Mouse (Mus musculus): Measurements from ENCODE around the gene Nceh1. TPM values are rescaled to one million over a fixed set of nuclear protein-coding genes. Genes with fewer than 3 reads are reported as not detected.
A peak's percentile ranks its signal among the peaks of the same experiment; 100 is the strongest.

Gene Nceh1
- 2.9 and 3.1 TPM in 2 replicates for polyA plus RNA-seq (2014; fragmentation: Nextera tagmentation; extraction: Ambion mirVana)

DNA sequence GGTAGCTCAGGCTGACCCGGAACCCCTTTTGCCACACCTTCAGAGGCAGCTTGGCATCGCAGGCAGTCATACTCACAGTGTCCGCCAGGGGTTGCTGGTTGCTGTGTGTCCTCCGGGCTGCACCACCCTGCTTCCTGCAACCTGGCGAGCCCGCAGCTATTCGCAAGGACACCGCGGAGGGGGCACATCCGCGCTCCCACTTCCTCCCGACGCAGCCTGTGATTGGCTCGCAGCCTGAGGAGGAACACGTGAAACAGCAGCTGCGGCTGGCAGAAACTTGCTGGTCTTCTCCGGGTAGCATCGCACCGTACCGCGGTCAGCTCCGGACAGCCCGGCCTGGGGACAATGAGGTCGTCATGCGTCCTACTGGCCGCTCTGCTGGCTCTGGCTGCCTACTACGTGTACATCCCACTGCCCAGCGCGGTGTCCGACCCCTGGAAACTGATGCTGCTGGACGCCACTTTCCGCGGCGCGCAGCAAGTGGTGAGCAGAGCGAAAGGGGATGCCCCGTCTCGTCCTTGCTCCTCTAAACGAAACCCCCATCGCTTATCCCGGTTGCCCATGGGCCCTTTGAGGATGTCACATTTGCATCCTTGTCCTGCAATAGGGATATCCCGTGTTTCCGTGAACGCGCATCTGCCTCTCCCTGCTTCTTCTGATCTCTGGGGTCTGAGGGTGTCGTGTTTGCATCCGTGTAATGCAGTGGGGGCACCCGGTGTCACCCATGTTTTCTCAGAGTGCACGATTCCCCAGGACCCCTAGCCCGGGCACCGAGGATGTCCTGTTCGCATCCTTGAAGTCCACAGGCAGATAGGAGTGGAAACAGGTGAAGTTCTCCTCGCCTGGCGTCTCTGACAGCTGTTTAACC is at the start of gene Nceh1:
TSS of gene Nceh1 (plus strand) at position 233 of the 868 bp plus-strand sequence.
- H3K36me3 ChIP-seq (ENCODE audit: control insufficient read depth, insufficient read depth, low read length): no peaks in the 10 kb centered on the region
- peak within 1 kb of the TSS; percentile 66 for H3K4me3 ChIP-seq (ENCODE audit: low read depth, low read length)
- H3K9ac ChIP-seq (ENCODE audit: low read length): peak within 1 kb of the TSS; percentile 53
- H3K9me3 ChIP-seq (ENCODE audit: control insufficient read depth, low read length): no peaks in the 10 kb centered on the region
- no peak within 1 kb of the TSS for H3K27ac ChIP-seq (replicated peaks; ENCODE audit: low read depth, low read length)
- peak; percentile 97 for ATAC-seq (ENCODE audit: insufficient number of reproducible peaks, low FRiP score, low TSS enrichment, low read depth)
- H3K27me3 ChIP-seq (ENCODE audit: control insufficient read depth, insufficient read depth, low read length): no peaks in the 10 kb centered on the region
- DNase-seq (ENCODE audit: low spot score): peak; percentile 95
- peak within 1 kb of the TSS; percentile 92 for H3K4me2 ChIP-seq (ENCODE audit: low read depth, severe bottlenecking)
- no peaks in the 10 kb centered on the region for H3K4me1 ChIP-seq (ENCODE audit: control insufficient read depth, insufficient read depth, low read length)
- WGBS: under 1% methylated on average over 54 of the region's 54 CpGs

DNA sequence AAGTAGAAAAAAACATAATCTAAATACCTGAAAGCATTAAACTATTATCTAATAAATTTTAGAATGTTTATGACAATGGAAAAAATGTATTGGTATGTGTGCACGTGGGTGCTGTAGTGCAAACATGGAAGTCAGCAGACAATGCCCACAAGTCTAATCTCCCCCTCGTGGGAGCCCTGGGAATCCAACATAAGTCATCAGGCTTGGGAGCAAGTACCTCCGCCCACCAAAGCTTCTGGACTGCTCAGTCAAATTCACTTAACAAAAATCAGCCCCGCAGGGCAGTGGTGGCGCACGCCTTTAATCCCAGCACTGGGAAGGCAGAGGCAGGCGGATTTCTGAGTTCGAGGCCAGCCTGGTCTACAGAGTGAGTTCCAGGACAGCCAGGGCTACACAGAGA is 42.7 kb upstream of the Nceh1 start:
- ATAC-seq (ENCODE audit: insufficient number of reproducible peaks, low FRiP score, low TSS enrichment, low read depth) (no peak), DNase-seq (ENCODE audit: low spot score) (no peak)
- peaks cover 19% of the 10 kb centered on the region for H3K36me3 ChIP-seq (ENCODE audit: control insufficient read depth, insufficient read depth, low read length)
- no peaks in the 10 kb centered on the region for H3K27me3 ChIP-seq (ENCODE audit: control insufficient read depth, insufficient read depth, low read length)
- no peaks in the 10 kb centered on the region for H3K9me3 ChIP-seq (ENCODE audit: control insufficient read depth, low read length)
- H3K4me2 ChIP-seq (ENCODE audit: low read depth, severe bottlenecking): no peak overlapping the region
- WGBS: 91% methylated on average over 8 of the region's 8 CpGs
- no peak overlapping the region for H3K4me3 ChIP-seq (ENCODE audit: low read depth, low read length)
- H3K4me1 ChIP-seq (ENCODE audit: control insufficient read depth, insufficient read depth, low read length): no peaks in the 10 kb centered on the region
- H3K27ac ChIP-seq (replicated peaks; ENCODE audit: low read depth, low read length): no peak overlapping the region
- H3K9ac ChIP-seq (ENCODE audit: low read length): no peak overlapping the region

DNA sequence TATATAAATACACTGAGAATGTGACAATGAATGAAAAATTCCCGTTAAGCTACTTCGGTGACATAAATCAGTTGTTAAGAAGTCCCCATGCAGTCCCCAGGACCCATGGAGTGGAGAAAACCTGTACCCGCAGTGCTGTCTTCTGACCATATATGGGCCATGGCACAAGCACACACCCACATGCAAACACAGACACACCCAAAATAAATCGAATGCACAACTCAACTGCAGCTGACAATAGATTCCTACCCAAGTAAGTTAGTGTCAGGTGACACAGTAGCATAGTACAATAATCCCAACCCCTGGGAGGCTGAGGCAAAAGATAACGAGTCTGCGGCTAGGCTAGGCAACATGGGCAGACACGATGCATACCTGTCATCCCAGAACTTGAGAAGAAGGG is 39.2 kb upstream of the Nceh1 start:
- no peak overlapping the region for H3K27ac ChIP-seq (replicated peaks; ENCODE audit: low read depth, low read length)
- no peak overlapping the region for H3K4me3 ChIP-seq (ENCODE audit: low read depth, low read length)
- WGBS: 92% methylated on average over 7 of the region's 7 CpGs
- H3K4me1 ChIP-seq (ENCODE audit: control insufficient read depth, insufficient read depth, low read length): no peaks in the 10 kb centered on the region
- peaks cover 12% of the 10 kb centered on the region; the same call in 1 of the 2 replicates for H3K36me3 ChIP-seq (ENCODE audit: control insufficient read depth, insufficient read depth, low read length)
- H3K9me3 ChIP-seq (ENCODE audit: control insufficient read depth, low read length): no peaks in the 10 kb centered on the region
- no peaks in the 10 kb centered on the region for H3K27me3 ChIP-seq (ENCODE audit: control insufficient read depth, insufficient read depth, low read length)
- ATAC-seq (ENCODE audit: insufficient number of reproducible peaks, low FRiP score, low TSS enrichment, low read depth) (no peak), DNase-seq (ENCODE audit: low spot score) (no peak)
- H3K4me2 ChIP-seq (ENCODE audit: low read depth, severe bottlenecking): no peak overlapping the region
- no peak overlapping the region for H3K9ac ChIP-seq (ENCODE audit: low read length)

DNA sequence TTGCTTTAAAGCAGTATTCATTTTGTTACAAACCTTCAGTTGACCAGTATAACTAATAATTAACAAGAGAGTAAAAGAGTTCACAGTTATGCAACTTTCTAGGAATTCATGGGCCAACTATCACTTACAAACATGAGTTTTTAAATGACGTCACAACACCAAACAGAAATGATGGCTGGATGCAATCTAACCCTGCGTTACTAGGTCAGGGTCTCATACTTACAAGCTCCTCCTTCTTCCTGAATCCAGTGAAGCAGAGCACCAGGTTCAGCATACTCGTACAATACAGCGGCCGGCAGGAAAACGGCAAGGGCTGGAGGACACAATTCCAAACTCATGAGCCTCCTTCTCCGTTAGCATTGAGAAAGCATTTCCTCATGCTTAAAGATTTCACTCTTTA is 37.0 kb upstream of the Nceh1 start:
- no peaks in the 10 kb centered on the region for H3K4me1 ChIP-seq (ENCODE audit: control insufficient read depth, insufficient read depth, low read length)
- H3K9ac ChIP-seq (ENCODE audit: low read length): no peak overlapping the region
- no peak overlapping the region for H3K27ac ChIP-seq (replicated peaks; ENCODE audit: low read depth, low read length)
- peaks cover 15% of the 10 kb centered on the region; the same call in 1 of the 2 replicates for H3K36me3 ChIP-seq (ENCODE audit: control insufficient read depth, insufficient read depth, low read length)
- H3K9me3 ChIP-seq (ENCODE audit: control insufficient read depth, low read length): no peaks in the 10 kb centered on the region
- no peak overlapping the region for H3K4me3 ChIP-seq (ENCODE audit: low read depth, low read length)
- no peak for DNase-seq (ENCODE audit: low spot score)
- no peak overlapping the region for H3K4me2 ChIP-seq (ENCODE audit: low read depth, severe bottlenecking)
- no peak for ATAC-seq (ENCODE audit: insufficient number of reproducible peaks, low FRiP score, low TSS enrichment, low read depth)
- H3K27me3 ChIP-seq (ENCODE audit: control insufficient read depth, insufficient read depth, low read length): no peaks in the 10 kb centered on the region
- 94% methylated on average over 7 of the region's 7 CpGs for WGBS

DNA sequence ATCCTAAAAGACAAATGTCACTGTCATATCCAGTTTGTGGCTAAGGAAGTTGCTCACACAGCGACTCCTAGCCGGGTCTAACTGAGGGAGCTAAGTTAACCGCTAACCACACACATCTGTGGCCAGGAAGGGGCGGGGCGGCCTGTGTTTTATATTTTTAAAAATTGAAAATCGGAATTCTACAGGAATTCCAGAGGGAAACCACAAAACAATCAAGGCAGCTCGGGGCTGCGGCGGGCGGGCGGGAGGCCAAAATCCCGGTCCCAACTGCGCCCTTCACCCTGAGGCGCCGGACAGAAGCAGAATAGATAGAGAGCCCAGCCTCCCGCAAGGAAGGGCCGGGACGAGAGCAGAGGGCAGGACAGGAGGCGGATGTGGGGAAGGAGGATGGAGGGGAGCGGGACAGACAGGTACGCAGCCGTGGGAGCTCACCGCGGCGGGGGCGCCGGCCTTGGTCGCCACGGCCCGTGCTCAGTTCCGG is 29.5 kb upstream of the Nceh1 start:
- Histone ChIP-seq H3K27ac (replicated peaks; ENCODE audit: low read depth, low read length) (peak overlapping the region; percentile 87), H3K4me2 (ENCODE audit: low read depth, severe bottlenecking) (peak overlapping the region; percentile 57), H3K4me3 (ENCODE audit: low read depth, low read length) (peak overlapping the region; percentile 69), H3K9ac (ENCODE audit: low read length) (peak overlapping the region; percentile 69), H3K36me3 (ENCODE audit: control insufficient read depth, insufficient read depth, low read length) (peaks cover 3% of the 10 kb centered on the region; the same call in 1 of the 2 replicates), H3K9me3 (ENCODE audit: control insufficient read depth, low read length) (no peaks in the 10 kb centered on the region), H3K4me1 (ENCODE audit: control insufficient read depth, insufficient read depth, low read length) (peaks cover 7% of the 10 kb centered on the region), H3K27me3 (ENCODE audit: control insufficient read depth, insufficient read depth, low read length) (no peaks in the 10 kb centered on the region)
- under 1% methylated on average over 31 of the region's 31 CpGs for WGBS
- DNase-seq (ENCODE audit: low spot score) (peak; percentile 52), ATAC-seq (ENCODE audit: insufficient number of reproducible peaks, low FRiP score, low TSS enrichment, low read depth) (peak; percentile 73)

DNA sequence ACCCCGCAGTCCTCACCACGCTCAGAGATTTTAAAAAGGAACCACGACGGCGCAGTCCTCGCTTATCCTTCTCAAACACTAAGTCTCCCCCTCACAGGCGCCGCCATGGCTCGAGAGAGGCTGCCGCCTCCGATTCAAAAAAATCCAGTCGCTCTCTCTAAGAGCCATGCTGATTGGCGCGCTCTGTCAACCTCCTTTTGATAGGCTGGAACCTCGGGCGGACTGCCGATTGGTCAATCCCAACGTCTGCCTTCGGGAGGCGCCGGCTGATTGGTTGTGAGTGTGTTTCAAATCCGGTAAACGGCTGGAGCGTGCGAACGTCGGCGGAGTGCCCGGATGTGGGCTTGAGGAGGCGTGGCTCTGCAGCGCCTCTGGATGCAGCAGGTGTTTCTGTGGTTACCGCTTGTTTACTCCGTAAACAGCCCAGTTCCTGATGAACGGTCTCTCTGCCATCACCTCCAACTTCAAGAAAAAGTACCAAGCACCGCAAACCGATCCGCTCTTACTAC is 29.0 kb upstream of the Nceh1 start, which contains the start of gene Ect2:
TSS of gene Ect2 (minus strand) at position 178 of the 509 bp plus-strand sequence.
- Histone ChIP-seq H3K4me3 (ENCODE audit: low read depth, low read length) (peak within 1 kb of the TSS; percentile 69), H3K36me3 (ENCODE audit: control insufficient read depth, insufficient read depth, low read length) (peaks cover 3% of the 10 kb centered on the region; the same call in 1 of the 2 replicates), H3K27ac (replicated peaks; ENCODE audit: low read depth, low read length) (peak within 1 kb of the TSS; percentile 87), H3K27me3 (ENCODE audit: control insufficient read depth, insufficient read depth, low read length) (no peaks in the 10 kb centered on the region), H3K9ac (ENCODE audit: low read length) (peak within 1 kb of the TSS; percentile 69), H3K4me2 (ENCODE audit: low read depth, severe bottlenecking) (peak within 1 kb of the TSS; percentile 57), H3K4me1 (ENCODE audit: control insufficient read depth, insufficient read depth, low read length) (peaks cover 7% of the 10 kb centered on the region), H3K9me3 (ENCODE audit: control insufficient read depth, low read length) (no peaks in the 10 kb centered on the region)
- DNase-seq (ENCODE audit: low spot score): peak; percentile 99
- peak; percentile 100 for ATAC-seq (ENCODE audit: insufficient number of reproducible peaks, low FRiP score, low TSS enrichment, low read depth)
- WGBS: under 1% methylated on average over 37 of the region's 37 CpGs

DNA sequence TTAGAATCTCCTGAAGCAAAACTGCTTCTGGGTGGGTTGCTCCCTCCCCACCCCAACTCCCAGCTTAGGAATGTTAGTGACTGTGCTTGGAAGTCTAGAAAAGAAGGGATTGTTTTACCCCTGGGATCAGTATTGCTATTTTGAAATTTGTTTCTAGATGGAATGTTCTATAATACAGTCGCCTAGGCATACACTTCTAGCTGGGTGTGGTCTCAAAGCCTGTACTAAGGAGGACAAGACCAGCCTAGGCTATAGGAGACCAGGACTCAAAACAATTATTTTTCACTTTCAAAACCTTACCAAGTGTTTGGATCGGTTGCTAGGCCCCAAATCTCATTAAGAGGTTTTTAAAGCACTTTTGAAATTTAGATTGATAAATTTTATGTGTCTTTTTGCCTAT is 28.5 kb upstream of the Nceh1 start:
- Histone ChIP-seq H3K27ac (replicated peaks; ENCODE audit: low read depth, low read length) (peak overlapping the region; percentile 33; the same call in 1 of the 2 replicates), H3K4me3 (ENCODE audit: low read depth, low read length) (peak overlapping the region; percentile 69), H3K36me3 (ENCODE audit: control insufficient read depth, insufficient read depth, low read length) (peaks cover 3% of the 10 kb centered on the region; the same call in 1 of the 2 replicates), H3K9ac (ENCODE audit: low read length) (0 out of 2 replicates have a peak overlapping the region, but pooled peaks have one; percentile 23), H3K27me3 (ENCODE audit: control insufficient read depth, insufficient read depth, low read length) (no peaks in the 10 kb centered on the region), H3K4me2 (ENCODE audit: low read depth, severe bottlenecking) (peak overlapping the region; percentile 33), H3K9me3 (ENCODE audit: control insufficient read depth, low read length) (no peaks in the 10 kb centered on the region), H3K4me1 (ENCODE audit: control insufficient read depth, insufficient read depth, low read length) (peaks cover 7% of the 10 kb centered on the region)
- ATAC-seq (ENCODE audit: insufficient number of reproducible peaks, low FRiP score, low TSS enrichment, low read depth) (no peak), DNase-seq (ENCODE audit: low spot score) (no peak)
- WGBS: 72% methylated on average over 2 of the region's 2 CpGs

DNA sequence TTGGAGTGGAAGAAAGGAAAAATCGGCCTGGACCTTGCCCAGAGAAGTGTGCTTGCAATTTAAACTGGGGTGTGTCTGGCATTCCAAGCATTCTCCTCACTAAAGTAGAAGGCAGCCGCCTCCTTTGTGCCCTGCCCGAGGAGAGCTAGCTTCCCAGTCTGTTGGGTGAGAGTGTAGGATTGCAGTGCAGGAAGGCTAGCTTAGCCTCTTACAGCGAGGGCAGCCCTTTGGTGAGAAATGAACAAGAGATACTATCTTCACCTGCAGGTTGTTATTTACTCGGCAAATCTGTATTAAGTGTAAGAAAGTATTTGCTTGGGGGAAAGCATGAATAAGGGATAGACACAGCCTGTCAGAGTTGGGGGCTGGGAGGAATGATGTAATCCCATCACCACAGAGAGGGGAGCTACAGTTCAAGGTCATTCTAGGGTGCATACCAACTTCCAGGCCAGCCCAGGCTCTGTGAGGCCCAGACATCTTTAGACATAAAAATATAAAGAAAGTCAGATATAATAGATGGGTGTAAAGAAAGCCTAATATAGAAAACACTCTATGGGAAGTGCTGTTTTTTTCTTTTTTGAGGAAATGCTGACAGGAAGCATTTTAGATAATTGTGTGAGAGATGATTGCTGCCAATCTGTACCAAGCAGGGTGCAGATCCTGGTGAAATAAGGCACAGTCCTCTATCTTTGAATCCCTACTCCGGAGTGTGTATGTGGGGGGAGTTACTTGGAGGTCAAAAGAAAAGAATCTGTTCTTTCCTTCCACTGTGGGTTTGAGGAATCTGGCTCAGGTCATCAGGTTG is 27.5 kb upstream of the Nceh1 start:
- WGBS: 23% methylated on average over 6 of the region's 6 CpGs
- no peaks in the 10 kb centered on the region for H3K27me3 ChIP-seq (ENCODE audit: control insufficient read depth, insufficient read depth, low read length)
- H3K9me3 ChIP-seq (ENCODE audit: control insufficient read depth, low read length): no peaks in the 10 kb centered on the region
- no peak overlapping the region for H3K4me3 ChIP-seq (ENCODE audit: low read depth, low read length)
- no peak overlapping the region for H3K9ac ChIP-seq (ENCODE audit: low read length)
- no peak overlapping the region for H3K4me2 ChIP-seq (ENCODE audit: low read depth, severe bottlenecking)
- no peaks in the 10 kb centered on the region for H3K36me3 ChIP-seq (ENCODE audit: control insufficient read depth, insufficient read depth, low read length)
- DNase-seq (ENCODE audit: low spot score) (peak; percentile 40), ATAC-seq (ENCODE audit: insufficient number of reproducible peaks, low FRiP score, low TSS enrichment, low read depth) (no peak)
- H3K27ac ChIP-seq (replicated peaks; ENCODE audit: low read depth, low read length): no peak overlapping the region
- peaks cover 7% of the 10 kb centered on the region for H3K4me1 ChIP-seq (ENCODE audit: control insufficient read depth, insufficient read depth, low read length)

All from limb, embryonic 11.5 days (tissue).